Mouse (Mus musculus) cerebellum, postnatal 25 days (tissue): ENCODE data around the gene Stk32b.

Experiments
- DNase-seq, 2 experiments: peaks; one replicate each; pipeline ENCODE4 v3.0.0; 2021; ENCODE audit warnings: mixed read lengths in 2 of 2

The Stk32b gene

GRCm38 (mm10) chr5:37659177-37659576, 57.8 kb downstream of the Stk32b start:
- no peak for DNase-seq

- no peak for DNase-seq
These were observed 59.2 kb downstream of the Stk32b start for GRCm38 (mm10) chr5:37657741-37658140.

GRCm38 (mm10) chr5:37655208-37655607, 61.8 kb downstream of the Stk32b start:
- no peak for DNase-seq

DNA sequence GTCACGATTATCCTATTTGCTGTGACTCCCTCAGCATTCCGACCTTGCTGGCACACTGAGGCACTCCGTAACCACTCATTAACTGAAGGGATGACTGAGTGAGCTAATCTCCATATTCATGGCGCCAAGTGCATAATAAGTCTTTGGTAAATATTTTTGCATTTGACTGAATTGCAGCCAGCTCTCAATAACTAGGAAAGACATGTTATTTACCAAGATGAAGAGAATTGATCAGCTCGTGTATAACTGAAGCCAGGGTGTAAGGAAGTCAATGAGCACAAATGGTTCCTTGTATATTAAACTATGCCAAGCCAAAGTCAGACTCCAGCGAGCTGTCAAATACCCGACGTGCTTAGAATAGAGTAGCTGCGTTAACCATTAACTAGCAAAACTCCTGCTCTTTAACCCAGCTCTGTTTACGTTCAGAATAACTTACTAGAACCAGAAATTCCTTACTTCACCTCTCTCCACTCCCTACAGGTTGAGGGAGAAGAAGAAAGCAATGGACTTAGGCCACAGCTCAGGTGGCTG, 66.2 kb downstream of the Stk32b start:
- DNase-seq: no peak

- DNase-seq: no peak
These were observed 66.8 kb downstream of the Stk32b start for GRCm38 (mm10) chr5:37650089-37650601.

- DNase-seq: no peak
These were observed 72.9 kb downstream of the Stk32b start for GRCm38 (mm10) chr5:37644082-37644481.

GRCm38 (mm10) chr5:37642486-37642885, 74.5 kb downstream of the Stk32b start:
- DNase-seq: no peak

DNA sequence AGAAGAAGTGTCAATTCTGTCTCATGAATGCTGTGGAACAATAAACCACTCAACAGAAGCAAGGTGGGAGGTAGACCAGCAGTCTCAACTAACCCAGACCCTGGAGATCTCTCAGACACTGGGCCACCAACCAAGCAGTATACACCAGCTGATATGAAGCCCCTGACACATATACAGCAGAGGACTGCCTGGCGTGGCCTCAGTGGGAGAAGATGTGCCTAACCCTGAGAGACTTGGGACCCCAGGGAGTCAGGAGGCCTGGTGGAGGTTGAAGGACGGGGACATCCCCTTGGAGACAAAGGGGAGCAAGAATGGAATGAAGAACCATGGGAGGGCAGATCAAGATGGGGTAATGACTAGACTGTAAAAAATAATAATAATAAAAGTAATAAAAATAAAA, 82.2 kb downstream of the Stk32b start:
- DNase-seq: no peak

DNA sequence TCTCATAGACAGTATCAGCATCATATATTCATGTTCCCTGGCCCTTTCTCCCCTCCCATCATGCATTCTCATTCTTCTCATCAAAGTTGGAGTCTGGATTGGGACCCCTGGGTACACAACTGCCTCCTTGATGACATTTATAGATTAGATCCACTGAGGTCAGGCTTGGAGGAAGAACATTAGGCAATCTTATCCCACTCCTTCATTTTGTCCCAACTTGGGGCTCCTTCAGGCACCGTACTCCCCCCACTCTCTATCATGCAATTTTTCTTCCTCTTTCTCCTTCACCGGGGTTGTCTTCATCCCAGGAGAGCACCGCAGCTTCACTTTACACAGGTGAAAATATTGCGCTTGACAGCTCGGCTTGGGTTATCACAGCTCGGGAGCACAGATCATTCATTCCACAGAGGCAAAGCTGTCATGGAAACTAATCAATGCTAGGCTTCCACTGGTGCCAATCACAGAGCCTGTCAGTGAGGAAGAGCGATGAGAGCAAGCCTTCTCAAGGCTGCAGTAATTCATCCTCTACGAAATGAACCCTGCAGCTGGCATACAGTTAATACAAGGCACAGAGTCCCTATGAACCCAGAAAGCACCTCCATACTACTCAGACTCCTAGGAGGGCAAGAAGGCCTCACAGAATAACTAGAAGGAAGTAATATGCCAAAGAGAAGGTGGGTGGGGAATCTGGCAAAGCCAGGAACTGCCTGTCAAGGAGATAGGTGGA, 89.4 kb downstream of the Stk32b start:
- DNase-seq: no peak

DNA sequence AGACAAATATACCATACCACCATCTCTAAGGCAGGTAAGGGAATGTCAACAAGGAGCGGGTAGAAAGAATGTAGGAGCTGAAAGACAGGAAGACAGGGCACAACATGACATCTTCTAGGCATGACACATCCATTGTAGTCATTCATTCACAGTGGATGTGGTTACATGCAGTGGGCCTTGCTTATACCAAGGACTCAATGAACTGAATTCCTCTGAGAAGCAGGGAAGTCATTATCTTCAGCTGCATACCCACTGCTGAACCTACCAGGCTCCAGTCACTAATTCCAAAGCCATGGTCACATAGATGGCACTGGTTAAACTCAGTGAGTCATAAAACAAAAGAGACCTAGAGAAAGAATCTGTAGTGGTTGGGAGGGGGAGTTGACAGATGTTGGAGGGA, 105.1 kb downstream of the Stk32b start:
- DNase-seq: no peak

GRCm38 (mm10) chr5:37599566-37599965, 117.4 kb downstream of the Stk32b start:
- no peak for DNase-seq

GRCm38 (mm10) chr5:37598271-37598670, 118.7 kb downstream of the Stk32b start:
- no peak for DNase-seq

DNA sequence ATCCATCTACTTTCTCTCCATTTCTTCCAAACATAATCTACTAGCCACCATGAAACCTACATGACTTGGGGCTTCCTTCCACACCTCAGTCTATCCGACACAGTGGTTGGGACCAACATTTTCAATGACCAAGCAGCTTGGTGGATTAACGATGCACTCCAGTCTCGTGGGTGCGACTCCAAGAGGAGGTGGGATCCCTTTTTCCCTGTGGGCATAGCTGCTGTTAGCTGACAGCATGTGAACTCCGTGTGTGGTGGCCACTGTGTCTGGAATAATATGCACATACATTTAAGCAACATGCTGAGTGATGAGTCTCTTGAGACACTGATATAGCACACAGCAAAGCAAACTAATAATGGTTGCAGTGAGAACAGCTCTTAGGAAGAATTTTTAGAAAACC, 124.6 kb downstream of the Stk32b start:
- DNase-seq: no peak

- DNase-seq: no peak
These were observed 129.1 kb downstream of the Stk32b start for GRCm38 (mm10) chr5:37587861-37588260.

DNA sequence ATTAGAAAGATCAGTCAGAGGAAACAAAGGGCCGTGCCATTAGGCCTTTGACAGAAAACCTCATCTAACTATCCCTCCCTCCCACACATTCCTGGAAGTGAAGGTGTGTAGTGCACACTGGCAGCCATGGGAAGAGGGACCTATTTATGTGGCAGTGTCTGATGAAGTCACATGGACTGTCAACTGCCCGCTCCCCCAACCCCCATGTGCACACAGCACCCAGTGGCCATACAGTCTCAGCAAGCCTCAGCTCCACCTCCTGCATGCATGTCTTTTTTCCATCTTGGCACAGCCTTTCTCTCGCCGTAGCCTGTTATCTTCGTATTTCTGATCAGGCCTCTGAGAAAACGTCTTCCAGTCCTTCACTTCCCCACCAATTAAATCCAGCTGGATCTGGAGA, 130.9 kb downstream of the Stk32b start:
- no peak for DNase-seq

DNA sequence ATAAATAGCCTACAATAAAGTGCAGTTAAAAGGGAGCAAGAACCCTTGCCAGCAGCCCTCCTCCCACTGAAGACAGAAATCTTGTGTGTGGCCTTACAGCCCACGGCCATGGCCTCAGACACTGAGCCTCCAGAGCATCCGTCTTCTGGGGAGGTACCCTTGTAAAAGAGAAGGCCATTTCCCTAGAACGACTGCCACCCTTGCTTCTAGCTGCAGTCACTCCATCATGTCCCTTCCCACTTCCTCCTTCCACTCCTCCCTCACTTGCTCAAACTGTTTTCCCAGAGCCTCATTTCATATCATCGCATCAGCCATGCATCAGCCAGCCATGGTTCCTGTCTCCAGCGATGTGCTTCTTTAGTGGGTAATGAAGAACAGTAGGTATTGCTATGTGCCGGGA, 141.5 kb downstream of the Stk32b start:
- no peak for DNase-seq

- DNase-seq: peak in 1 of 2 experiments; percentile 5
These were observed 159.6 kb downstream of the Stk32b start for GRCm38 (mm10) chr5:37557274-37557815.

GRCm38 (mm10) chr5:37554231-37554630, 162.7 kb downstream of the Stk32b start:
- DNase-seq: no peak

DNA sequence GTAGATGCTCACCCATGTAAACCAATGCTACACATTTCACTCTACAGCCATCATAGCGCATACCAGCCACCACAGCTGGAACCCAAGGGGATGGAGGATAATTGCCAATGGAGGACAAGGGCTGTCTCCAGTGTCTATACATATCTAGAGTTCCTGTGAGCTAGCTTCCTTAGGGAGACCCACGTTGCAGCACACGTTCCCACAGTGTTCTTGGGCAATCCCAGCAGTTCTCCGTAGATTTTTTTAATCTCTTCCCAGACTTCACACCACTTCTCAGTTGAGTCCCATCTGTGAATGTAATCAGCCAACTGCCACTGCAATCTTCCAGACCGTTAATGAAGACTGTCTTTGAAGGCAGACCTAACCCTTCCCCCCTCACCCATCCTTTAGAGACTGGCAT, 165.3 kb downstream of the Stk32b start:
- DNase-seq: no peak

DNA sequence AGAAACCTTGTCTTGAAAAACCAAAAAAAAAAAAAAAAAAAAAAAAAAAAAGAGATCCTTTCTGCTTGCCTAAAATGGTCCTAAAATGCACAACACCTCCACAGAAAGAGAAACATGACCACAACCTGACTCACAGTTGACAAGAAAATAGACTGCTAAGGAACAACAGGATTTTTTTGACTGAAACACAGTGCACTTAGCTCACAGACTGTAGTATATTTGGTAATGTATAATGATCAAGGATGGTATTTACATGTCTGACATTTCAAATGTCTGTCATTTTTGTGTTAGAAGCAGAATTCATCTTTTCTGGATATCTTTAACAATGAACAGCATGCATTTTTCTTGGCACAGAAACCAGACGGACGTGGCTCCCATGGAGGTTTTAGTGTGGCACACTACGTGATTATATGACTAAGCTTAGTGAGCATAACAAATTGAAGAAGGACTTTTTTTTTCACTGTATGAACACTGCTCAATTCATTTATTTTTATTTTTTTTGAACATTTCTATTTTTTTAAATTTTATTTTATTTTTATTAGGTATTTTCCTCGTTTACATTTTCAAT, 181.2 kb downstream of the Stk32b start:
- no peak for DNase-seq

GRCm38 (mm10) chr5:37535227-37535626, 181.7 kb downstream of the Stk32b start:
- DNase-seq: no peak

- DNase-seq: no peak
These were observed 191.6 kb downstream of the Stk32b start for GRCm38 (mm10) chr5:37525363-37525762.

DNA sequence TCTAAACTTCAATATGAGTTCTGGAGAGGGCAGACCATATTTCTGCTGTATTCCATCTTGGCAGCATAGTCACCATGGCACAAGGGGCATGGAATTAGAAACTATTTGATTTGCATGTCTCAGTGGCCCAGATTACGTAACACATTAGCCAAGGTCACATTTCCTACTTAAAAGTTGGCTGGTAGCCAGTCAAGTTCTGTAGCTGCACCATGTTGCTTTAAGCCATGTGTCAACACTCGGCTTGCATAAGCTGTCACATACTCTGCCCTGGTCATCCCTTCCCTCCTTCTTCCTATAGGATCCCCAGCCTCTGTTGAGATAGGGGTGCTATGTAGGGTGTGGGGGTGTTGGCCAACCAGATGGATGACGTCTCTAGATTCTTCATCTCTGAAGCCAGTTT, 196.5 kb downstream of the Stk32b start:
- no peak for DNase-seq

GRCm38 (mm10) chr5:37512479-37512878, 204.5 kb downstream of the Stk32b start:
- no peak for DNase-seq
